Mouse (Mus musculus) heart, adult 8-10 months (tissue): ENCODE measurements around the gene Meis1. TPM values are rescaled to one million over a fixed set of nuclear protein-coding genes. Genes with fewer than 3 reads are reported as not detected.

Experiments
- DNase-seq: peaks from one replicate; pipeline ENCODE4 v3.0.0; 2022; ENCODE audit warnings: low spot score
- total RNA-seq, 4 experiments: library from RNA; stranded (reverse); gene quantifications; 2 replicates each; pipeline ENCODE4 v1.2.4; 2022

Meis1 gene
- total RNA-seq, 4 experiments from 2014 or later, result 27.9 to 32.8 (median 30.9) TPM

- no peak for DNase-seq
These were observed 28.5 kb downstream of the Meis1 start for GRCm38 (mm10) chr11:18990244-18990677.

DNA sequence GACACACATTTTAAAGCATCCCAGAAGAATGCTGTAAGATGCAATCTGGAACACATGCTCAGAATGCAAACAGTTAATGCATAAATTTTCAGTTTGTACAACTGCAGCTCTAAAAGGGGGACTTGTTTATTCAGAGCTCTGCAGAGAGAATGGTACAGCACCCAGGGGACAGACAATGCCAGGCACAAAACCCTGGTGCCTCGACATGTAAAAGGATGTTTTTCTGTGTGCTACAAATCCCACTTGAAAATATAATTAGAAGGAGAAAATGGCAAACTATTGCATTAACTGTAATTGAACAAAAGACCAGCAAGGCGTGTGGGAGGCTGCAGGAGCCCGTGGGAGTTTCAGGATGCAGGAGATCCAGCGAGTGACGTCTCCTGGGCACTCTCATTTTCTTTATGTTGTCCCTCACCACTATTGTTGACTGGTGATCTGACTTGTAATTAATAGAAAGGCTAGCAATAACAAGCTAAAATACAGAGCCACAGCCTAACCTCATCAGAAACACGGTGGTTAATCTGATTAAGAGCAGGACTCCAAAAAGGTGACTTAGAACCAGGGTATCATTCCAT lies 29.0 kb downstream of the Meis1 start:
- no peak for DNase-seq

- DNase-seq, result peak; percentile 48
These were observed 30.0 kb downstream of the Meis1 start for GRCm38 (mm10) chr11:18988637-18989263.

DNA sequence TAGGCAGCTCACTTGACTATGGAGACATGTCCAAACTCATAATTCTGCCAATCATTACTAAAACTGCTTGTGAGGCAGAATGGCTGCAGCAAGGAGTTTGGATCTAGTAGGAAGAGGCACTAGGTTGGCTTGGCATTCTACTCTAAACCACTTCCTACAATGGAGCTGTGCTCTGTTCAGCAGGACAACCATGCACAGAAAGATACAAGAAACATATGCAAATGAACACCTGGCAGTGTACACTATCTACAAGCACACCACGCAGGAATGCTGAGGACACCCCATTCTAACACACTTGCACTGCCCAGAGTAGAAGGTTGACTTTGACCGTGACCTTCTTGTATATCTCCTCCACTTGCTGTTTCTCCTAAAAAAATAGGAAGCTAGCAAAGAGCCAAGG lies 35.0 kb downstream of the Meis1 start:
- DNase-seq, result no peak

DNA sequence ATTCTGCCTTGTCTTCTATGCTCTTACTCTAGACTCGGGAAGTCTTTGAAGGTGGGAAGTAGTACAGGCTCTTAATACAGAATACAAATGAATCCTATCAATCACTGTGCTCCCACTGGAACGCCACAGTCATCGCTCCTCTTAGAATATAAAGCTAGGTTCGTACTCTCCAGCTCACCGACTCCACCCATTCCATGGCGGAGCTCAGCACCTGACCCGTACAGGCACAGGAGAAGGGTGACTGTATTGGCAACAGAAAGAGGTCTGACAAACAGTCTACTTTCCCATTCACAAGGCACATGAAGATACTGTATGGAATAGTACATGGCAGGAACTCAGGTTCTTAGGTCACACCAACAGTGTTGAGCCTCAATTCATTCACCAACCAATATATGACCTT lies 35.5 kb downstream of the Meis1 start:
- DNase-seq, result no peak

DNA sequence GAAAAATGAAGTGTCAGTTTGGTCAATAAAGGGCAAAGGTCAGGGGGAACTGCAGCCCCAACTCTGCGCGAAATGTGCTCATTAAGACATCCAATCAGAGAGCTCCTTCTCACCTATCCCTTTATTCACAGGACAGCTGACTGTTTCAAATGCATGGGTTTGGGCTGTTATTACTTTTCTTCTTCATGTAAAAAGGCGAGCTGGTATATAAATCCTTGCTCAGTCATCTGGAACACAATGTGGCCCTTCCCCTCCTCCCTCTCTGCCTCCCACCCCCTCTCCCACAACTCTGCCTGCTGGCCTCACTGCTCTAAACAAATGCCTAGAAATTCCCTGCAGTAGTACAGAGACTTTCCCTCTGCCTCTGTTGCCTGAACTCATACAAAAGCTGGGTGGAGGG lies 36.5 kb downstream of the Meis1 start:
- no peak for DNase-seq

GRCm38 (mm10) chr11:18981367-18981766 lies 37.4 kb downstream of the Meis1 start:
- DNase-seq, result no peak

- DNase-seq, result no peak
These were observed 38.2 kb downstream of the Meis1 start for GRCm38 (mm10) chr11:18980615-18981014.

DNA sequence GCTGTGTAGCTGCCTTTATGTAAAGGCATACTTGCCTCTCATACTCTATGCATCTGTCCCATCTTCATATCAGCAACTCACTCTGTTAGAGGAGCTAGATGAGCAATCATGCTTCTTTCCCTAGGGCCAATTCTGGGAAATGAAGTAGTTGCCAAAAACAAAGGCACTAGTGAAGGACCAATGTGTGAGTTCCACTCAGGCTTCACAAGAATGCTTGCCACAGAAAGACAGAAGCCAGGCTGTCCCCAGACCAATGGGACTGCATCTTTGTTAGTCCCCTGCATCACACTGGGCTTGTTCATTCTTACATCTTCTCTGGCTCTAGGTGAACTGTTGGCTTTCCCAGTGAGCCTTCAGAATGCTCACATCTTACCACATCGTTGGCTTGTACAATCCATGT lies 43.7 kb downstream of the Meis1 start:
- DNase-seq, result no peak

DNA sequence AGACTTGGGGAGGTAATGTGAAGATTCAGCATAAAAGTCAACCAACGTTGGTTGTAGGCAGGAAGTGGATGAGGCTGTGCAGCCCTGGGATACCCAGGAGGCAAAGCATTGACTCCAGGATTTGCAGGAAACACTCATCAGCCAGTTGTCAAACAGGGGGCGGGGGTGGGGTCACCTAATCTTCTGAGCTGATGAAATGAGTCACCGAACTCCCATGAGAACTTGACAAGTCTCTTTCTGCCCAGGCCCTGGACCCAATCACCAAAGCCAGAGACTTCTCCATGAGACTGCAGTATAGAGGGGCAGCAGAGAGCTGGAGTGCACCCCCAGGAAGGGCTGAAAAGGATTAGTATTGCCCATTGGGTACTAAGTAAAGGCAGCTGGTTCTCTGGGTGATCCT lies 45.0 kb downstream of the Meis1 start:
- DNase-seq, result no peak

DNA sequence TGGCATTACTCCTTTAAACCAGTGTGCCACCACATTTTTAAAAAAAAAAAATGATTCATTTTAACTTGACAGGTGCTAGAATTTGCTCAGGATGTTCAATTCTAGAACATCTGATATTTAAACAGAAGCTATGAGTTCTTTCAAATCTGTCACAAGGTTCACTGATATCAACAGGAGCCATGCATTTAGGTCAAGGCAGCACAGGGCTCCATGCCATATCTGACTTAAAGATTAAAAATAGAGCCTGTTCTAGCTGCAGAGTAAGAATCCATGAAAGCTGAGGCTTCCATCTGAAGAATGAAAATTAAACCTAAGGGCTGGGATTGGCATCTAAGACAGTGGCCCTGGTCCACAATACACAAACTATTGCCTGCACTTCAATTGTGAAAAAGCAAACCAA lies 45.8 kb downstream of the Meis1 start:
- DNase-seq, result no peak

- DNase-seq, result no peak
These were observed 47.2 kb downstream of the Meis1 start for GRCm38 (mm10) chr11:18971551-18971950.

- DNase-seq, result no peak
These were observed 48.9 kb downstream of the Meis1 start for GRCm38 (mm10) chr11:18969920-18970336.

DNA sequence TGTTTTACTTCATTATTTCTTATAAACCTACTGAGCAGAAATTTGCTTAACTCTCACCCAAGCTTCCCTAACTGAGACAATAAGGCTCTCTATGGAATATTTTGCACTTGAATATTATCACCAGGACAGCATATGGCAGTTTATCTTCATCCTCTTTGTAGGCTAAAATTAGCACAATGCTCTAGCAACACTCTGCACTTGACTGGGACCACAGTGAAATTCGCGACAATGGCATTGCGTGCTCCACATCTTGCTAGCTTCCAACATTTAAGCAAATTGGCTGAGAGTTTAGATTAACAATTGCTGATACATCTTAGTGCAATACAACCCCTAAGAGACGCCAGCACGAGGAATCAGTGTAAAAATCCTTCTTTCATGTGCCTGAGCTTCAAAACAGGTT lies 54.4 kb downstream of the Meis1 start:
- no peak for DNase-seq

- no peak for DNase-seq
These were observed 55.3 kb downstream of the Meis1 start for GRCm38 (mm10) chr11:18963202-18964136.

DNA sequence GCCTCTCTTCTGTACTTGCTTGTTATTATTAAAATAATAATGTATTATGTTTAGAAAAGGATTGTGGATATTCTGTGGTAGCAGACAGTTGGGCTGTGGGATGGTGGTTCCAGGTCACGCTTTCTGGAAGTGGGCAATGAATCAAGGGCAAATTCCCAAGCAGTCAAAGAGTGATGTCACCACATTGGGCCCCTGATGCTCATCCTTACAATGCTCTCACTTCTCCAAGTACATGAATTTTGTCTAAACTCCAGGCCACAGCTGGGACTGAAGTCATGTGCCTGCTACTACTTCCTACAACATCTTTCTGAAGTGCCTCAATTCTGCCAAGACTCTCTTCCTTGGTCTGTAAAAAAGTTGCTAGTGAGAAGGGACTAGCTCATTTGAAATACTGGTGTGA lies 59.3 kb downstream of the Meis1 start:
- no peak for DNase-seq

DNA sequence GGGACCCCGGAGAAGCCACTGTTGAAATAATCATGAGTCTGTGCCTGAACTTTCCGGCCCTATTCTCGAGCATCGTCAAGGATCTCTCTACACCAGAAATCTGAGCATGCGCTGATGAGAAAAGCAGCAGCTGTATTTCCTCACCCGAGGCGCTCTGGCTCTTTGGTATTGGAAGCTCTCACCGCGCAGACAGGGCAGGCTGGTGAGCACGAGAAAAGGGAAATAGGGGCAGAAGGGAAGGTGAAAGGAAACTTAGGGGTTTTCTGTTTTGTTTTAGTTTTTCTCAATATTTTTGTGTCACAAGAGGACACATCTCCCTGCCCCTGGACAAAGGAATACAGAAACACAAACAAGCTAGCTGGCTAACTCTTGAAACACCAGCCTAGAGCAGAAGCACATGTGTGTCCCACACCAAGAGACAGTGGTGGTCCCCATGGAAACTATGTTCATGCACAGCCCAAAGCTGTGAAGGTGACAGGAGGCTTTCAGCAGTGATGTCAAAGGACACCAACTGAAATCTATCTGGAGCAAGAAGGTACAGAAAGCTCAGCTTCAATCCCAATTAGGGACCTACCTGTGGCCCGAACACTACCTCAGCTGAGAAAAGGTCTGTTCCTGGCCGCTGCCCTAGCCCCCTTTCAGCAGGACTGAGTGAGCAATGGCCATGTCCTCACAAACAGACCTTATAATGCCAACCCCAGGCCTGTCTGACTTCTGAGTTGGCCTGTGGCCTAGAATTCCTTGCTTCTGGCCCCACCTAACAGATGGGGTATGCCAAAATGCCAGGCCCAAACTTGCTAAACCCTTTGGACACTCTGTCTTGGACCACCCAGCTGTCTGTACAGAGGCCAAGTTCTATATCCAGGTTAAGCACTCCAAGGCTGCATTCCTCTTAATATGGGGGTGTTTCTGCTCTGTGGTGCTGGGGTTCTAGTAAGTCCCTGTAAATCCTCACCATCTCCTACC lies 60.7 kb downstream of the Meis1 start:
- DNase-seq, result peak; percentile 79

- no peak for DNase-seq
These were observed 61.5 kb downstream of the Meis1 start for GRCm38 (mm10) chr11:18957097-18957804.

DNA sequence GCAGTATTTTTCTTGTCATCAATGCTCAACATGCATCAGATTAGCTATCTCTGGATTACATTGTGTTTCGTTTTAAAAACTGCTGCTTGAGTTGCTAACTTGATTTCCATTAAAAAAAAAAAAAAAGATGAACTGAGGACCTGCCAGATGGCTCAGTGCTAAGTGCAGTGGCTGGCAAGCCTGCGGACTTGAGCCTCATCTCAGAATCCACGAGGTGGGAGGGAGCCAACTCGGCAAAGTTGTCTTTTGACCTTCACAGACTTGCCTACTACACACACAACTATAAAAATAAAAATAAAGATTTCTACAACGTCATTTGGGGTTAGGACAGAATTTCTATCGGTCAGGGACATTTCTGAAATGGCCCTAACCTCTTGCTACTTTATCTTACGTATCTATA lies 62.8 kb downstream of the Meis1 start:
- no peak for DNase-seq

- no peak for DNase-seq
These were observed 63.9 kb downstream of the Meis1 start for GRCm38 (mm10) chr11:18954852-18955251.

GRCm38 (mm10) chr11:18953892-18954291 lies 64.9 kb downstream of the Meis1 start:
- DNase-seq, result no peak
